Mouse (Mus musculus) c-Kit-positive CD71-negative TER-119-negative erythroid progenitor cells, embryonic 14.5 days (primary cell): ENCODE results near the gene Ilkap.
A peak's percentile ranks its signal among the peaks of the same experiment; 100 is the strongest.

Experiments used
- DNase-seq: peaks from one replicate; pipeline ENCODE4 v3.0.0-alpha.2; 2013; ENCODE audit warnings: low read depth

The Ilkap gene

DNA sequence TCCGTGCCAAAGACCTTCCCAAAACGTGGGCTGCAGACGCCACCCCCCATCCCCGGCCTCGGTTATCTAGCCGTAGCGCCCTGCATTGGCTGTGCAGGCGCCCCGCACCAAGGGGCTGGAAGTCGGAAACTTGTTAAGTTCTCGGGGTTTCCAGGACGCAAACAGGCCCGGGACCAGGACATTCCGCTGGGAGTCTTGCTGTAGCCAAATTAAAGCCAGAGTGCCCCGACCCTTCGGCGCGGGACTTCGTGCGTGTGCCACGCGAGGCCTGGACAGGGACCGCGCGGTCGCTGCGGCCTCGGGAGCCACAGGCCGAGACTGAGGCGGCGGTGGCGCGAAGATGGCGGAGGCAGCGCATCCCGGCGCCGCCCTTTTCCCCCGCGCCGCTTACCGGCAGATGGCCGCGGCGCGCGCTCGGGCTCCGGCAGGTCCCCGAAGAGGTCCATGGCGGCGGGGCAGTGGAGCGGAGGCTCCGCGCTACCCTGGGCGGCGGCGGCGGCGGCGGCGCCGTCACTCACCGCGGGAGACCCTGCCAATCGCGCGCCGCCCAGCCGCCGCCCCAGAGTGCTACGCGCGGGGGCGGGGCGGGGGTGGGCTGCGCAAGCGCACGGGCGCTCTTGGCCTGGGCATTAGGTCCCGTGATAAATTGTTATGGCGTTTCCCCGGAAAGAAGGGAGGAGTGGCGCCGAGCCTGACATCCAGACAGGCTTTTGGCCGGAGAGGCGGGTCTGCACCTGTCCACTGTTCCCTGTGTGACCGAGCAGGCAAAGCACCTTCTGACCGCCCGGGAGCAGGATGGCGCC lies at the start of gene Ilkap:
TSS of gene Ilkap (minus strand) at position 556 of the 803 bp plus-strand sequence.
- peak; percentile 73 for DNase-seq

- no peak for DNase-seq
These were observed 47.9 kb upstream of the Ilkap start for GRCm38 (mm10) chr1:91446511-91446910.

GRCm38 (mm10) chr1:91446060-91446459 lies 47.4 kb upstream of the Ilkap start:
- DNase-seq, result no peak

DNA sequence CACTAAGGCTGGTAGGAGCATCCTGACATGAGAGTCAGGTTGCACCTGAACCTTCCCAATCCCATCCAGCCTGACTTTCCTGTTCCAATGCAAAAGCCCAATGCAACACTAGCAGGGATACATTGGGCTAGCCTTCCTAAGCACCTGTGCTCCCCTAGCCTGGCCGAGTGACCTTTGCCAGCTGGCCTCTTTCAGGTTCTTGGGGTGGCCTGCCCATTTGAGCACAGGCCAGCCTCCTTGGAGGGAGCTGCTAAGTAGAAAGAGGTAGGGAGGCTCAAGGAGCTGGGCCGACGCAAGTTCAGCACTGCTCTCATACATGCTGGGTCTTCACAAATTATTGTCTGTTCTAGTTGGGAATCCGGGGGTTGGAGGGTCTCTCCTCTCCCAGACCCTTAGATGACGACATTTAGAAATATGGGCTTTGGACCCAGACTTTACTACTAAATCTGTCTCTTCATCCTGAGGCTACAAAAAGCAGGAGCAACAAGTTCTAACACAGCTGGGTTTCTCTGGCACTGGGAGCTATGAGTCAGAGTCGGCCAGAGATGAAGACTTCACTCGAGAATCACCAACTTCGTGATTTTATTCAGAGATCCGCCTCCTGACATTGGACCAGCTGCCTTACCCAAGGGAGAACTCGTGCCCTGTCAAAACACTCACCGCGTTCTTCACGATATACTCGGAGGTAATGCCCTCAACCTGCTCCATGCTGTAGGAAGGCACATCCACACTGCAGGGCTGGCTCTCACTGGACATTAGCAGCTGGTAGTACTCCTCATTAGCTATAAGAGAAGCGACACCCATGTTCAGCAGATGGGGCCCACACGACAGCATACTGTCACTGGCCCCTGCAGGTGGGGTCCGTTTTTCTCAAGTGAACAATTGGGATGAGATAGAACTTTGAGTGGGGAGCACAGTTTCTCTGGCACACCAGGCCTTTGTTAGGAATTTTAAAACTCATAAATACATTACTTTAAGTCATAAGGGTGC lies 46.5 kb upstream of the Ilkap start:
- no peak for DNase-seq

GRCm38 (mm10) chr1:91442350-91442990 lies 43.9 kb upstream of the Ilkap start:
- no peak for DNase-seq

GRCm38 (mm10) chr1:91441855-91442254 lies 43.2 kb upstream of the Ilkap start:
- no peak for DNase-seq

DNA sequence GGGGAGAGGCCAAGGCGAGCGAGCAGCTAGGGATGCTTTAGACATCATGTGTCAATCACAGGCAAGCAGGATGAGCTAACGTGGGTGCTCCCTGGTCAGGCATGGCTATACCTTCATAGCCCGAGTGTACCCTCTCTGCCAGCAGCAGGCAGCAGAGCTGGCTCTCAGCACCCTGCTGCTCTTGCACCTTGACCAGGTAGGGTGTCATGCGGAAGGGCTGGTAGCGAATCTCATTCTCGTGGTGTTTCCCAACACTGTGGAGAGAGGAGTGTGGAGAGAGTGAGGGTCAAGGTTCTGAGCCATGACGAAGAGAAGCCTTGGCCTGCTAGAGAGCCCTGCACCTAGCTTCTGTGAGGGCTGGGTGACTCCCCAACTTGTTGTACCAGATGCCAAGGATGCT lies 41.2 kb upstream of the Ilkap start:
- no peak for DNase-seq

DNA sequence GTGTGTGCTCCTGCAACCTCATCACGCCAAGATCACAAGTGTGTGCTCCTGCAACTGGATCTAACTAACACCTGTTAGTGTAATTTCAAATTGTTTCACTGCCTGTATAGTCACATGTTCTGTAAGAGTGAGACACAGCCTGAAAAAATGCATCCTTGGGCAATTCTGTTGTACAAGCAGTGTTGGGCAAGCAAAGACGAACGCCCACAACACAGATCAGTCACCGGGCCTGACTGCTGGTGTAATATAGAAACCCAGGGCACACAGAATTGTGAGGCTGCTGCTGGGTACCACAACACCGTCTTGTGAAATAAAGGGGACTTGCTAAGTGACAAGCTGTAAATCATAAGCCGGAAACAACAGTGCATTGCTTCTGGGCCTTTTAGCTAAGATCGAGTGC lies 39.0 kb upstream of the Ilkap start:
- no peak for DNase-seq

- DNase-seq, result no peak
These were observed 38.4 kb upstream of the Ilkap start for GRCm38 (mm10) chr1:91437083-91437400.

DNA sequence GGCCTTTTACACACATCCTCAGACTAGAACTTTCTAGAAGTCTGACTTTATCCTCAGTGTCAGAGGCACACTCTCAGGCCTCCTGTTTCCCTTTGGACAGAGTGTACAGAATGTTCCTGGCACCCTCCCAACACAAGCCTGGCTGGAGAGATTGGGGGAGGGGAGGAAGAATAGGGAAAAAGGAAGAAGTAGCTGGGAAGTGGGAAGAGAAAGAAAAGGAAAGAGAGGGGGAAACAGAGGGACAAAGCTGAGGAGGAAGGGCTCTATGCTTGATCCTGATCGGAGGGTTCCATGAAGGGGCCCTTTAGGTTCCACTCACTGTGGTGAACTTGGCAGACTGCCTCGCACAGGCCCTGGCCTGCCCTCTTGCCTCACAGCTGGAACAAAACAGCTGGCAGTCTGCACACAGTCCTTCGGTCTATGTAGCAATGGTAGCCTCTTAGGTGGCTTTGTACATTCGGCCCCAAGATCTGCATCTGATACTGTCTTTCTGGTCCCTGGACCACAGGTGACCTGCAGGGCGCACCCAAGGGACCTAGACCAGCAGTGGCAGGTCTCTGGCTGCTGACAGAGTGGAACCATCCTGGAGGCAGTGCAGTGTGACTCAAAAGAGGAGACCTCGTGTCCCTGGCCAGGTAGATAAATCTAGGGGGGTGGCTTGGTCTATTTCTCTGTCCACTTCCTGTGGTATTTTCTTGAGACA lies 37.9 kb upstream of the Ilkap start:
- DNase-seq, result no peak

DNA sequence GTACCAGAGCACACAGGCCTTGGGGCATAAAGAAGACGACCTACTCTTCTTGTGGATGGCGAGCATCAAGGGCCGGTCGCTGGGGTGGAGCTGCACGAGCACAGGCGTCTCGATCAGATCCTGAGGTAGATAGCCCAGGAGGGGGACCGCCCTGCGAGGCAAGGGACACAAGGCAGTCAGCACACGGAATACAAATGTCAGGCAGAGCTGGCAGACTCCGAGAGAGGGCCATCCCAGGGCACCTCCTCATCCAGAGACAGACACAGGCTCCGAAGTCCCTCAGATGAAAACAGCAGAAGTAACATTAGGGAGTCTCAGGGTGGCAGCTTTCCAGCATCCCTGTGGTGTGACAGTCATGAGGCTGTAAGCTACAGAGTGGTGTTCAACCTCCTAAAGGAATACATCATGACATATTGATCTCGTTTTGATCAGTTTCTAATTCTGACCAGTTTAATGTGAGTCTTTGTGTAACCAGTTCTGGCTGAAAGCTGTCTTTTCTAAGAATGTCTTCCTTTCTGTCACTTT lies 37.1 kb upstream of the Ilkap start:
- no peak for DNase-seq

DNA sequence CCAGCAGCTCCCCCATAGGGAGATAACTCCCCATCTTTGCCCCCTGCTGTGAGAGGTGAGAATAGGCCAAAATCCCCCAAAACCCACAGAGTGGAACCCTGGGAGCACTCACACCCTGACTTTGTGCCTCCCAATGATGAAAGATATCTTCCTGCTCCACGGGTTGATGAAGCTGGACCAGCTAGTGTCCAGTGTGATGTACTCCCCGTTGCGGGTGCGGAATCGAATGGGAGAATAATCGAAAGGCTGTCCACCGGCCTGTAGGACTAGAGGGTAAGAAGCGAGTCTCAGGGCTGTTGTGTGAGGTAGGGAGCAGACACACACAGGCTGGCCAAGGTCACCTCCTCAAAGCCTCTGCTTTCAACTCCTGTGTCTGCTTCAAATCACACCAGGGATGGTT lies 36.3 kb upstream of the Ilkap start:
- DNase-seq, result no peak

DNA sequence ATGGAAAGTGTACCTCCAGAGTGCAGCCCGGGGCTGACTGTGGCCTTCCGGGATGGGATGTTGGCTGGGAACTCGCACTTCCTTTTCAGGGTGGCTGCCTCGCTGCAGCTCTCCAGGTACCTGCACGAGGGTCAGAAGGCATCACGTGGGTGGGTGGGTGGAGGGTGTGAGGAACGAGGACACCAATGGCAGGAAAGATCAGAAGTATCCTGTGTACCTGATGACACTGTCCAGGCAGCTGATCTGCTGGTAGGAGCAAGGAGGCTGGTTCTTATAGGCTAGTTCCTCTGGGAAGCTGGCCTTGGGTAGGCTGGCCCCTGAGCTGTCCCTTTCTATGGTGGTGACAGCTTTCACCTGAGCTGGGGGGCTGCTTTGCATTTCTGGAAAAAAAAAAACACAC lies 32.1 kb upstream of the Ilkap start:
- DNase-seq, result no peak

DNA sequence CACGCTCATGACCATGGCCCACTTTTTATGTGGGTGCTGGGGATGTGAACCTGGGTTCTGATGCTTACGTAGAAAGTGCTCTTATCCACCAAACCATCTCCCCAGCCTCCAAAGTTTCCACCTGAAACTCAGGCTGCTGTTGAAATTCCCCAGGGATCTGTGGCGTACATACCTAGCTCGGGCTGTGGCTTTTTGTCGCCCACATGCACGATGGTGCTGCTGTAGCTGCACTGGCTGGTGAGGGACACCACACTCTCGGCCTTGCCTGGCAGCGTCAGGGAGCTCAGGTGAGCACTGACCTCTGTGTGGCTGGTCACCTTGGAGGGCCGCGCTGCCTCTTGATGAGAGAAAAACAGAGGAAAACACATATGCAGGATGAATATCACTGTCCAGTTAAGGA lies 30.6 kb upstream of the Ilkap start:
- no peak for DNase-seq

DNA sequence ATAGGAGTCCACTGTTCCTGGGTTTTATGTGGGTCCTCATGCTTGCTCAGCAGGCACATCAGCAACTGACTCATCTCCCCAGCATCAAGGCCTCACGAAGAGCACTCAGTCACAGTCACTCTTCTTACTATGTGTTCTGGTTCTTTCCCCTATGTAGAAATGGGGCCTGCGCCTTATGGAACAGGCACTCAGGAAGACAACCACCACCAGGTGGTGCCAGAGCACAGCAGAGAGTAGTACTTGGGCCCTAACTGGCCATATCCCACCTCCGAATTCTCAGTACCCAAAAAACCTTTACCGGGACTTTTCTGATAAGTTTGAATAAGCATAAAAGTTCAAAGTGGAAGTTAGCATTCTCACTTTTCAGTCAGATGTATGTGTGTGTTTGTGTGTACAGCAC lies 30.0 kb upstream of the Ilkap start:
- DNase-seq, result peak; percentile 68

DNA sequence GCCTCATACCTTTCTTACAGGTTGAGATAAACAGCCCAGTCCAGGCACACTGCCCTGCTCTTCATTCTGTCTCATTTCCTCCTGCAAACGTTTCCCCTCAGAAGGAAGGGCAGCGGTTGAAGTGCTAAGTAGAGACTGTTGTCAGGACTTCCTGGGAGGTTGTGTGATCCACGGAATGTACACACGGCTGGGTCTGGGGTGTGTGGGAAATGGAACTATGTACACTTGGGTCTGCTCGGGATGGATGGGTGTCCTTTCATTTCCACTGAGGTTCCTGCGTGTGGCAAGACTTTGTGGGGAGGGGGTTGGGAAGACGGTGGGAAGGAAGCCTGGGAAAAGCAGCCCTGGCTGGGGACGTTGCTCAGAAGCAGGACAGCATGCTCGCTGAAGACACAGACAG lies 27.8 kb upstream of the Ilkap start:
- DNase-seq, result no peak

DNA sequence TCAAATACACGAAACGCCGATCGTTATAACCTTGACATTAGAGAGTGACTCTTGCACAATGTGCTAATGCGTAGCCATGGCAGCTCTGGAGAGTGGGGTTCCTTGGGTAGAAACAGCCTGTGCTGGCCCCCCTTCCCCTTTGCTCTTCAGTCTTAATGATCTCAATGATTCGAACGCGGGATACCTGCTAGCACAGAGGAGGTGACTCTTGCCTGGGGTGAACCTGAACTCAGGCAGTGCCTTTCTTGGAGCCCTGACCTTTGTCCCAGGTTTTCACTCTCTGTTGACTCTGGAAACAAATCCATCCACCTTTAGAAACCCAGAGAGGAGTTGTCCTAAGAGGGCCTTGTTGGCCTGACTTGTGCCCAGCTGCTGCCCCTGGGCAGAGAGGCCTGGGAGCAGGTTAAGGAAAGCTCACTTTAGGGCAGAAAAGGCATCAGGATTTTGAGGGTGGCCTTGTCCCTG lies 22.0 kb upstream of the Ilkap start:
- no peak for DNase-seq

GRCm38 (mm10) chr1:91419862-91420600 lies 21.4 kb upstream of the Ilkap start:
- no peak for DNase-seq

GRCm38 (mm10) chr1:91417991-91418390 lies 19.4 kb upstream of the Ilkap start:
- no peak for DNase-seq

- DNase-seq, result no peak
These were observed 16.7 kb upstream of the Ilkap start for GRCm38 (mm10) chr1:91415311-91415710.

DNA sequence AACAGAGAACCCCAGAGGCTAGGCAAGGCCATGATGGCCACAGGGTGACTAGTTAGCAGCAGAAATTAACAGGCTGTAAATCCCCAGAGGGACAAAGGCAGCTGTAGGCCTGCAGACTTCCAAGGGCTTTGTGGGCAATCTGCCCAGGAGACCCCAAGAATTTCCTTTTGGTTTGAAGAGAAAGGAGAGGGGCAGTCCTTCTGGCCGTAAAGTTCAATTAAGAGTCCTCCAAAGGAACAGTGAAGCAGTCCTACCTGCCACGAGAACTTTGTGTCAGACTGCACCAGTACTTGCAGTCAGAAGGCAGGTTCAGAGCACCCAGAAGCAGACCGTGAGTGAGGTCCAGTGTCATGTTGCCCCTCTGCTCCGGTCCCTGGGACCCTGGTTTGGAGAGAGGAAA lies 16.3 kb upstream of the Ilkap start:
- no peak for DNase-seq
